Mouse (Mus musculus): Measurements from ENCODE around the gene Mtor. TPM values are rescaled to one million over a fixed set of nuclear protein-coding genes. Genes with fewer than 3 reads are reported as not detected.
A peak's percentile ranks its signal among the peaks of the same experiment; 100 is the strongest.

Mtor gene
- total RNA-seq, 2 experiments from 2014 or later: 85.4 to 91.7 TPM

DNA sequence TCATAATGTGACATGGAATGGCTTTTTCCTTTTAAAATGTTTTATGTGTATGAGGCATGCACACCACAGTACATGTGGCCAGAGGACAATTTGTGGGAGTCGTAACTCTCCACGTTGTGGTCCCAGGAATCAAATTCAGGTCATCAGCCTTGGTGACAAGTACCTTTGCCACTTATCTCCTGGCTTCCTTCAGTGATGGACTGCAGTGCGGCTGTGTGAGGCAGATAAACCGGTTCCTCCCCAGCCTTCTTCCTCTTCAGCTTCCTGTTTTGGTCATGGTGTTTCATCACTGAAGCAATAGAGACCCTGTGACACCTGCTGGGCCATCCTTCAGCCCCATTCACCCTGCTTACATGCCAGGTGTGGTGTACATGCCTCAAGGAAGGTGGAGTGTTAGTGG lies 134.8 kb downstream of the Mtor start:
- no peak for DNase-seq (ENCODE audit: low spot score in 2 of 2)
- intact Hi-C loops (cut with DNase I): no loop called here

DNA sequence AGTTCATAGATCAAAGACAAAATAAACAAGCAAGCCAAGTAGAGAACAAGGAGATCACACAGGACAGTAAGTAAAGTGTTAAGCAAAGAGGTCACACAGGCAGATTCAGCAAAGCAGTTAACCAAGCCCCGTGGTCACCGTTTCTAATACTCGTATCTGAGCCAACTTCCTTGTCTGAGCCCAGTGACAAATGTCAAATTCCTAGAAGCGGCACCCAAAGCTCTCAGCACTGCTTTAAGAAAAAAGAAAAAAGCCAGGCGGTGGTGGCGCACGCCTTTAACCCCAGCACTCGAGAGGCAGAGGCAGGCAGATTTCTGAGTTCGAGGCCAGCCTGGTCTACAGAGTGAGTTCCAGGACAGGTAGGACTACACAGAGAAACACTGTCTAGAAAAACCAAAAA lies 138.2 kb downstream of the Mtor start:
- intact Hi-C loops (cut with DNase I): no loop called here
- DNase-seq (ENCODE audit: low spot score in 2 of 2): no peak

DNA sequence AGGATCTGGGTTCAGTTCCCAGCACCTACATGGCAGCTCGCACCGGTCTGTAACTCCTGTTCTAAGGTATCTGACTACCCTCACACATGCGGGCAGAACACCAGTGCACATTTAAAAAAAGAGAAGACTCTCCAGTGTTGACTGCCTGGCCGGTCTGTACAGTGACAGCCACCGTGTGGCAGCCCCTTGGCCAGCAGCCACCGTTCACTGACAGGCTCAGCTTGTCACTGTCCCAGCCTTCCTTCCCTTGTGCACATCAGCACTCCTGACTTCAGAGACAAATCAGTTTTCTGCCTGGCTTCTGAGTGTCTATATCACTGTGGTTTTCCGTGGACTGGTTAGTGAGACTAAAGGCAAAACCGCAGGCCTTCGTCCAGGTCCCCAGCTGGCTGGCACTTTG lies 140.4 kb downstream of the Mtor start:
- intact Hi-C loops (cut with DNase I): no loop called here
- DNase-seq (ENCODE audit: low spot score in 2 of 2): peak in 1 of 2 experiments; percentile 38

DNA sequence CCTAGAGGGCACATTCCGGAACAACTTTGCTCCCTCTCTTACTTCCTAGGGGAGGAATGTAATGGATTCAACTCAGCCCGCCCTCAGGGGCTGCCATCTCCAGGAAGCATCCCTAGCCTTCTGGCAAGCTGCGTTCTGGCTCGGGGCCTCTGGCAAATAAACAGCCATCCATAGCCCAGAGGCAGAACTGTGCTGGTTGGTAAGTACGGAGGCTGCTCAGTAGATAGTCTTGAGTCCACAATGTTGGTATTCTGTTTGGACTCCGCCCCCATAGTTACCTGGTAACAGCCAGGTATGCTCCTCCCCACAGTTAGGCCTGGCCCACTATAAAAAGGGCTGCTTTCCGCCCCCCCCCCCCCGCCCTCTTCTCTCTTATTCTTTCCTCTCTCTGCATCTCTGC lies 141.2 kb downstream of the Mtor start:
- intact Hi-C loops (cut with DNase I): no loop called here
- DNase-seq (ENCODE audit: low spot score in 2 of 2): no peak

DNA sequence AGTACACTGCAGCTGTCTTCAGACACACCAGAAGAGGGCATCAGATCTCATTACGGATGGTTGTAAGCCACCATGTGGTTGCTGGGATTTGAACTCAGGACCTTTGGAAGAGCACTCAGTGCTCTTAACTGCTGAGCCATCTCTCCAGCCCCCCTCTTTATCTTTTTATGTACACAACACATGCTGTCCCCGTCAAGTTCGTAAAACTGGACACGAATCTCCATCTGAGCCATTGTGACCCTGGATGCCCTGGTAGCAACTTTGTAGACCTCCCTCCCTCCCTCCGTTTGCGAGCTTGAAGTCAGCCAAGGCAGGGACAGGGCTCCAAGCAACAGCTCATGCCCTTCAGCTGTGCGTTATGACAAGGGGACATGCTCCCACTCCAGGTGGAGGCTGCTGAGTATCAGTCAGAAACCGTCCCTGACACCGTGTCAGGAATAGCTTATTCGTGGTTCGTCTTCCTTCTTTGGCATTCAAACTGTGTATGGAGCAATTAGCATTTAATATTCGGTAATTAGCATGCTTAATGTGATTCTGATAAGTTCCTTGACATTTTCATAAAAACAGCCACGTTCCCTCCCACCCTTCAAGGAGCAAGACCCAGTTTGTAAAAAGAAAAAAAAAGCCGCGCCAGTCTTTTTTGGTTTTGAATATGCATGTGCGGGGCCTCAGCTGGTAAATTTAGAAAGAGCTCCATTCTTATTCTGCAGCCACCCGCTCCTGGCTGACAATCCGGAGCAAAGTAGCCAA lies 142.2 kb downstream of the Mtor start:
- intact Hi-C loops (cut with DNase I): no loop called here
- DNase-seq (ENCODE audit: low spot score in 2 of 2): no peak

DNA sequence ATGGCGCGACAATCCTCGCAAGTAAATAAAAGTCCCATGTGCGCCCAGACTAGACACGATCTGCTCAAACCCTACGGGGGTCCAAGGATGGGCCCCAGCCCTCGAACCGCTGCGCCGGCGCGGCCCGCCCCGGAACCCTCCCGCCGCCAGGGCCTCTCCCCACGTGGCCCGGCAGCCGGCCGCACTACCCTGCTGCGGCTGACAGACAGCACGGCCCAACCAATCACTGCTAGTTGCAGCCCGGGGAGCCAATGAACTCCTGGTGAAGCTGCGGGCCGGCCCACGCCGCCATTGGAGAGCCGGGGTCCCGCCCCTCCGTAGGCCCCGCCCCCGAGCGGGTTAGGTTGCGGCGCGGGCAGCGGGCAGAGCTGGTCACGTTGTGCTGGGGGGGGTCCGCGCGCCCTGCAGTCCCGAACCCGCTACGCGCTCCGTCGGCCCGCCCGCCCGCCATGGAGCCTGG lies 142.8 kb downstream of the Mtor start, which contains the start of gene Srm:
Gene Srm (plus strand): TSS at position 333 of the 460 bp plus-strand sequence.
- DNase-seq (ENCODE audit: low spot score in 2 of 2): peak; percentile 98 to 99
- intact Hi-C loops (cut with DNase I): no loop called here

DNA sequence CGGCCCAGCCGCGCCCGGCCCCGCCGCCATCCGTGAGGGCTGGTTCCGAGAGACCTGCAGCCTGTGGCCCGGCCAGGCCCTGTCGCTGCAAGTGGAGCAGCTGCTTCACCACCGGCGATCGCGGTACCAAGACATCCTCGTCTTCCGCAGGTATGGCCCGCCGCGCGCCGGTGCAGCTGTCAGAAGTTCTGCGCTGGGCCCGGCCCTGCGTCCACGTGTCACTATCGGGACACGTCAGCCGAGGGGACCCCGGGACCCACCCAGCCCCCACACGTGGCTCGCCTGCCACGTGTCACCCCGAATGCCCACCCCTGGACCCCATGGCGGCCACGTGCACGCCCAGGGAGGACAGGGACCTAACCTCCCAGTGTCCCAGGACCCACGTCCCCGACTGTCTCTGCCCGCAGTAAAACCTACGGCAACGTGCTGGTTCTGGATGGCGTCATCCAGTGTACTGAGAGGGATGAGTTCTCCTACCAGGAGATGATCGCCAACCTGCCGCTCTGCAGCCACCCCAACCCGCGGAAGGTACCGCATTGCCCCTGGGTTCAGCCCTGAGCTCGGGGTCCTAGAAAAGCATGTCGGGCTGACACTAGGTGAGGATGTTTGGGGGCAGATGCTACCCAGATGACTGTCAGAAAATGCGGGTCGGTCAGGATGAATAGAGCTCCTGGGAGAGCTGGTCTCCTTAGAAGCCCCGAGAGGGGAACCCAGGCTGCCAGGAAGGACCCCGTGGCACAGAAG lies 143.4 kb downstream of the Mtor start:
- intact Hi-C loops (cut with DNase I): no loop called here
- DNase-seq (ENCODE audit: low spot score in 2 of 2): no peak

DNA sequence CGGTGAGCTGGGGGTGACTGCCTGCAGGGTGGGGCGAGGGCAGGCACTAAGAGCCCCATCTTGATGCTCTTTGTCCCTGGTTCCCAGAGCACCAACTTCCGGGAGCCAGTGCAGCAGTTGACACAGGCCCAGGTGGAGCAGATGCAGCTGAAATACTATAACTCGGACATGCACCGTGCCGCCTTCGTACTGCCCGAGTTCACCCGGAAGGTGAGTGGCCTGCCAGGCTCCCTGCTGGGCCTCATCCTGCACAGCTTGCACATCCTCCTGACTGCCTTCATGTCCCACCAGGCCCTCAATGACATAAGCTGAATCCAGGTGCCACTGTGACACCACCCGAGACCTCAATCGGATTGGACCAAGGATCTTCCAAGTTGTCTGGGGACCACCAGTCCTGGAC lies 145.6 kb downstream of the Mtor start:
- no peak for DNase-seq (ENCODE audit: low spot score in 2 of 2)
- intact Hi-C loops (cut with DNase I): no loop called here

DNA sequence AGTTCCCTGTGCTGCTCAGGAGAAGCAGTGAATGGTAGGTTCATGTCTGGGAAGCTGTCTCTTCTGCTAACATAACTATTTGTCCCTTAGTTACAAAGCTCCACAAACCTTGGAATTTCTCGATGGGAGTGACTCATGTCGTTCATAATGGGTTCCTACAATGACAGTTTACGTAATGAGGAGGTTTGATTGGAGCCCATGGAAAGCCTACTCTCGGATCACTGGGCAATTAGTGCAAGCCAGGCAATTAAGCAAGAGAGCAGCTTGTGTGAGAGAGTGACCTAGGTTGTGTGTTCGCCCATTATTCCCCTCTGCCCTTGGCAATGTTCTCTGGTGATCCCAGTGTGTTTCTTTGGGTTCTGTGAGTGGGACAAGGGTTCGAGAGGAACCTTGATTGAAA lies 147.5 kb downstream of the Mtor start:
- intact Hi-C loops (cut with DNase I): no loop called here
- no peak for DNase-seq (ENCODE audit: low spot score in 2 of 2)

DNA sequence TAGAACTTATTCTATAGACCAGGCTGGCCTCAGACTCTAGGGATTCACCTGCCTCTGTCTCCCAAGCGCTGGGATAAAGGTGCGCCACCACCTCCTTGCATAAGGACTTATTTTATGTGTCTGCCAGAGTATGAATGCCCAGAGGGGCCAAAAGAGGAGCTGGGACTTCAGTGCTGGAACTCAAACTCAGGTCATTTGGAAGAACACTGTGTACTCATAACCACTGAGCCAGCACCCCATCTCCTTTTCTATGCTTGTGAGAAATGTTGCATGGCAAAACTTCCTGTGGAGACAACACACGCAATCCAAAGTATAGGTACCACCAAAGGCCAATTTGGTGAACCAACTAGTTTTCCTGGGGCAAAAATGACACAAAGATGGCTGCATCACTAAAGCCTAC lies 148.3 kb downstream of the Mtor start:
- intact Hi-C loops (cut with DNase I): no loop called here

DNA sequence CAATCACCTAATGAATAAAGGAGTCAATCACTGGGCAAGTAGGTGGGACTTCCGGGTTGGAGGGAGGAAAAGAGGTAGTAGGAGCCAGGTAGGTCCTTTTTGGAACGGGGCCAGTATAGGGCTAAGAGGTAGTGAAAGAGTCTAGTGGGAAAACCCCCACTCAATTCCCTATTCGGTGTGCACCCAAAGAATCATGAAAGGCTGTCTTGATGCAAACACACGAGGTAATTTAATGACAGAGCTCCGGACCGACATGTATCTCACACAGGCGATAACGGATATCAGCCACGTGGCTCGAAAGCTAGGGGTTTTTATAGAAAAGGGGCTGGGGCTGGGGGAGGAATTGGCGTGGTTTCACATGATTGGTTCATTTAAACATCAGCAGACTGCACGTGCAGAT lies 150.4 kb downstream of the Mtor start:
- intact Hi-C loops (cut with DNase I): no loop called here
- DNase-seq (ENCODE audit: low spot score in 2 of 2): no peak

More for the DNA sequence above, 148.3 kb downstream of the Mtor start:
- DNase-seq (ENCODE audit: low spot score in 2 of 2): no peak

DNA sequence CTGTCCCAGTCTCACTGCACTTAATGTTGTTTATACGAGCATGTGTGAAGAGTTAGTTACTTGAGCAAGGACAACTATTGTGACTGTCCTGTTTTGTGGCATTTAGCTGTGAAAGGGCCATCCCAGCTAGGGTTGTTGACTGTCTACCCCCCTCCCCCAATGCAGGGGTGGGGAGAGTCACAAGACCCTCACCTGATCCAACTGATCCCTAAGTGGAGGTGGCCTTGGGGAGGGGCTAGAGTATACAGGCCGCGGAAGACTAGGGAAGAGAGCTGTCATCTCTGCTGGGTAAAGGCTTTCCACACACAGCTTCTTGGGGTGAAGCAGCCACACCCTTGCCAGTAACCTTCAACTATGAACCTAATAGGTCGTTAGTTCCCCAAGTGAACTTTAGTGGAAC lies 151.9 kb downstream of the Mtor start:
- intact Hi-C loops (cut with DNase I): no loop called here
- no peak for DNase-seq (ENCODE audit: low spot score in 2 of 2)

DNA sequence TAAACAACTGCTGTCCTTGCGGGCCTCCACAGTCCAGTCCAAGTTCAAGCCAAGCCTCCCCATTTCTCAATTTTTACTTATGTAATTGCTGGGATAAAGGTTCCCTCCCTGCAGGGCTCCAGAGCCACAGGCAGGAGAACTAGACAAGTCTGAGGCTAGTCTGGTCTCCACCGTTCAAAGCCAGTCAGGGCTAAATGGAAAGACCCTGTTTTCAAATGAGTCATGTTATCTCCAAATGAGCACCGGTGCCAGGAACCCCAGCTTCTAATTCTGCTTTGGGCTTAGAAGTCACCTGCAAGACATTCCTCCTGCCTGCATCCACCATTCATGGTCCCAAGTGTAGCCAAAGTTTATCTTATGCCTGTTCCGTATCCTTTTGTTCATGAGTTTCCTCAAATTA lies 153.5 kb downstream of the Mtor start:
- no peak for DNase-seq (ENCODE audit: low spot score in 2 of 2)
- intact Hi-C loops (cut with DNase I): no loop called here

DNA sequence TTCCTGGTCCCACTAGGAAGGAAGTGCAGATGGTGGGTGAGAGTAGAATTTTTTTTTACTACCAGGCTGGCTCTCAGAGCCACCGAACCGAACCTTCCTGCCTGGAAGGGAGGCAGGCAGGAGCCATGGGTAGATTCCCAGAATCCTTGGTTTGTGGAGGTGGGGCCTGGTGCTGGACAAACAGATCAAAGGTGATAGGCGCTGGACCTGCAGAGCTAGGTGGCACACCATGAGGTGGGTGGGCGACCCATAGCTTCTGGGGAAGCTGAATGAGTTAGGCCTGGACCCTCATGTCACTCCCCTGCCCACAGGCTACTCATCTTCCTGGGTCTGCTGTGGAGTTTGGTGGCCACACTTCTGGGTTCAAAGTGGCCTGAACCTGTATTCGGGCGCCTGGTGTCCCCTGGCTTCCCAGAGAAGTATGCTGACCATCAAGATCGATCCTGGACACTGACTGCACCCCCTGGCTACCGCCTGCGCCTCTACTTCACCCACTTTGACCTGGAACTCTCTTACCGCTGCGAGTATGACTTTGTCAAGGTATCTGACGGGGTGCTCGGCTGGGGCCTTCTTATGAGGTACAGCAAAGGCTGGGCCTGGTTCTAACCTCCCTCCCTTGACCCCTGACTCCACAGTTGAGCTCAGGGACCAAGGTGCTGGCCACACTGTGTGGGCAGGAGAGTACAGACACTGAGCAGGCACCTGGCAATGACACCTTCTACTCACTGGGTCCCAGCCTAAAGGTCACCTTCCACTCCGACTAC lies 154.1 kb downstream of the Mtor start, which contains the start of gene Masp2:
Gene Masp2 (plus strand): TSS at position 198 of the 764 bp plus-strand sequence.
- intact Hi-C loops (cut with DNase I): no loop called here
- peak in 1 of 2 experiments; percentile 28 for DNase-seq (ENCODE audit: low spot score in 2 of 2)

DNA sequence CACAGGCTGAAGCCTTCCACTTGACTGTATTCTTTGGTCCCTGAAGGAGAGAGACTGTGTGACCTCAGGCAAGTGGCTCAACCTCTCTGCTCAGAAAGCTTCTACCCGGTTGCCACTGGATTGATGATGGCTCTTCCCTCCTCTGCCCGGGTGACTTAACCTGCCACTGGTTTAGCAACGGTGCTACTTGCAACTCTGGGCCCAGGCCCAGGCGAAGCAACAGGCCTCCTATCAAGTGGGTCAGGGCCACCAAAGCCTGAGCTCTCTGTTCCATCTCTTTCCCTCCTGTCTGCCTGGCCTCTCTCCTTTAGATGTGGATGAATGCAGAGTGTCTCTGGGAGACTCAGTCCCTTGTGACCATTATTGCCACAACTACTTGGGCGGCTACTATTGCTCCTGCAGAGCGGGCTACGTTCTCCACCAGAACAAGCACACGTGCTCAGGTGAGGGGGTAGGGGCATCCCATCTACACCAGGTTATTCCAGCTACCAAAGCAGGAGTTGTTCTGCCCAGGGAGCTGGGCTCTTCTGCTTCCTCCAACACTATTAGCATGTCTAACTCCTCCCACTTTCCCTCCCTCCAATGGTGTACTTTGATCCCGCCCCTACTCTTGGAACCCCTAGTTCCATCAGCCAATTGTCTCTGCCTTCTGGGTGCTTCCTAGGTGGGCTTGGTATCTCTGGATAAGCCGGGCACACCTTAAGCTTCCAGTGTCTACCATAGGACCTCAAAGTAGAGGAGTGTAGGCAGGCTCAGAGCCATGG lies 155.1 kb downstream of the Mtor start:
- DNase-seq (ENCODE audit: low spot score in 2 of 2): peak in 1 of 2 experiments; percentile 61
- intact Hi-C loops (cut with DNase I): no loop called here

DNA sequence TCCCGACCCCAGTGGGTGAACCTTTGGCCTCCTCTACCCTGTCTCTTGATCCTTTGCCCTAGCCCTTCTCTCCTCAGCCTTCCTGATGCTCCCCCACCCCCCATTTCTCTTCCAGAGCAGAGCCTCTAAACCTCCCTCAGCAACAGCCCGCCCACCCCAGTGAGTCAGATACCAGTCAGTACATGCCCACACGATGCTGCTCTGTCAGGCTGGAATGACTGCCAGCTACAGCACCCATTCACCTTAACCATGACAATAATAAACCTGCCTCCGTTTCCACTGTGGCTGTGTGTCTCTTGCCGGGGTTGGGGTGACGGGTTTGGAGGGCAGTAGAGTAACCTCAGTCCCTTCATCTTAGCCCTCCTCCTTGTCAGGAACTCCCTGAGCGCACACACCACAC lies 155.7 kb downstream of the Mtor start:
- DNase-seq (ENCODE audit: low spot score in 2 of 2): peak; percentile 67 to 93
- intact Hi-C loops (cut with DNase I): no loop called here

DNA sequence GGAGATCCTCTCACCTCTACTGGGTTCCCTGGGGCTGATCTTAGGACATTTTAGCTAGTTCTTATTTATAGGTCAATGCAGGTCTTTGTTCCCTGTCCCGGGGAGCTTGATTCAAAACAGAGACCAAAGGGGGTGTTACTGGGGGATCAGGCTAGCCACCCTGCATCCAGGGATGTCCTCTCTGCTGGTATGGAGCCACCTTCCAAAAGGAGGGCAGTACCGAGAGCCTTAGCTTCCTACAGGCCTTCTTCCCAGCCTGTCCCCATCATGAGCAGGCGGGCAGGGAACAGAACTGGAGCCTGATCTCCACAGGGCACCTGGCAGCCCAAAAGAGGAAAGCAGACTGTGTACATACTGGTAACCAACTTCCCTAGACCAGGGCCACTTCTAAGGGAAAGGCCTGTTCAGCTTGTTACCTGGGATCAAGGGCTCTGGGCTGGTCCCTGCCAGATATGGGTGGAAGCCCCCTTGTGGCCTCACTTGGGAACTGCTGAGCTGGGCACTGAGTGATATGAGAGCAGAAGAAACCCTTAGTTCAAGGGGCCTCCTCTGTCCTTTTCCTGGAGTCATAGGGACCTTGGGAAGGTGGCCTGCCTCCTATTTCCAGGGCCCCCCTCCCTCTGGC lies 156.2 kb downstream of the Mtor start:
- intact Hi-C loops (cut with DNase I): loop anchor here (5.0 kb wide), 1 partner anchor 47 kb away; the partner anchor contains the start of gene Exosc10
- DNase-seq (ENCODE audit: low spot score in 2 of 2): peak in 1 of 2 experiments; percentile 65

All from left cerebral cortex, postnatal 25 days (tissue).